Mouse (Mus musculus) naive thymus-derived CD4-positive, alpha-beta T cell, adult 2 months (primary cell): Measurements from ENCODE around the gene Akap12.
A peak's percentile ranks its signal among the peaks of the same experiment; 100 is the strongest.

Source experiments
- DNase-seq: peaks from one replicate; pipeline ENCODE4 v3.0.0-alpha.2; 2011; ENCODE audit warnings: low read depth

The Akap12 gene

DNA sequence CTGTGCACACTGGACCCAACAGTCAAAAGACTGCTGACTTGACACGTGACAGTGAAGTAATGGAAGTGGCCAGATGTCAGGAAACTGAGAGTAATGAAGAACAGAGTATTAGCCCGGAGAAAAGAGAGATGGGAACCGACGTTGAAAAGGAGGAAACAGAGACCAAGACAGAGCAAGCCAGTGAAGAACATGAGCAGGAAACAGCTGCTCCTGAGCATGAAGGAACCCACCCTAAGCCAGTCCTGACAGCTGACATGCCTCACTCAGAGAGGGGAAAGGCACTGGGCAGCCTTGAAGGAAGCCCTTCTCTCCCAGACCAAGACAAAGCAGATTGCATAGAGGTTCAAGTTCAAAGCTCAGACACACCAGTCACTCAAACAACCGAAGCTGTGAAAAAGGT lies 90.5 kb downstream of the Akap12 start:
- peak; percentile 41 for DNase-seq

DNA sequence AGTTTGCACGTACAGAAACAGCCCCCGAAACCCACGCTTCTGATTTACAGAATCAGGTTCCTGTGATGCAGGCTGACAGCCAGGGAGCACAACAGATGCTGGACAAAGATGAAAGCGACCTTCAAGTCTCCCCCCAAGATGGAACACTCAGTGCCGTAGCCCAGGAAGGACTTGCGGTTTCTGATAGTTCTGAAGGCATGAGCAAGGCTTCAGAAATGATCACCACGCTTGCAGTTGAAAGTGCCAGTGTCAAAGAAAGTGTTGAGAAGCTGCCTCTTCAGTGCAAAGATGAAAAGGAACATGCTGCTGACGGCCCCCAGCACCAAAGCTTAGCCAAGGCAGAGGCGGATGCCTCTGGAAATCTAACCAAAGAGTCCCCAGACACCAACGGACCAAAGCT lies 91.3 kb downstream of the Akap12 start:
- peak; percentile 76 for DNase-seq

DNA sequence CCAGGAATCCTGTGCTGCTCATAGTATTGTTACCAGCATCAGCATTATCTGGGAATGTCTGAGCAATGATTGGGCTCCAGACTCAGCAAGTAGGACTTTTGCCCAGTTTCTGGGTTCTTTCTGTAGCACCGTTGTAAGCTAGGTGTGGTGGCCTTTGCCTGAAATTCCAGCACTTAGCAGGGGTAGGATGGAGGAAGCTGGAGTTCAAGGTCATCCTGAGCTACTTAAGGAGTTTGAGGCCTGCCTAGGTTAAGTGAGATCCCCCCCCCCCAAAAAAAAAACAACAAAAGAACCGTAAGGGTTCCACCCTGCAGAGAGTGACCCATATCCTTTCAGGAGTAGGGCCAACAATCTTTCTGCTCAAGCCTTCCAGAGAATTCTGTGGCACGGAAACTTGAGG lies 98.4 kb downstream of the Akap12 start:
- no peak for DNase-seq

DNA sequence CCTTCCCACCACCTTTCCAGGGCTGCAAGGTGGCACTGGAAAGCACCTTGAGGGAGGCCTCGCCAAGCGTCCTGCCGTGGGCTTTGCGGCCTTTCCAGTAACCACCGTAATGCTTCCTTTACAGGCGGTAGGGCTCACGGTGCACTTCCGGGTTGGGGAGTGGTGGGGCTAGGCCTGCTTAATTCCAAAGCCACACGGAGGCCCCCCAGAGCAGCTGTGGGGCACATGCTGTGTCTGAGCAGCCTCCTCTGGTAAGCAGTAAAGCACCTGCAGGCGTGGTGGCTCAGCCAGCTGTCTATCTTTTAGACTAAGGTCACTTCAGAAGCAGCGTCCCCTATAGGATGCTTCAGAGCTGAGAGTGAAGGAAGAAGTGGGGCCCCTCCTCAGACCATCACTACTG lies 103.9 kb downstream of the Akap12 start:
- no peak for DNase-seq

DNA sequence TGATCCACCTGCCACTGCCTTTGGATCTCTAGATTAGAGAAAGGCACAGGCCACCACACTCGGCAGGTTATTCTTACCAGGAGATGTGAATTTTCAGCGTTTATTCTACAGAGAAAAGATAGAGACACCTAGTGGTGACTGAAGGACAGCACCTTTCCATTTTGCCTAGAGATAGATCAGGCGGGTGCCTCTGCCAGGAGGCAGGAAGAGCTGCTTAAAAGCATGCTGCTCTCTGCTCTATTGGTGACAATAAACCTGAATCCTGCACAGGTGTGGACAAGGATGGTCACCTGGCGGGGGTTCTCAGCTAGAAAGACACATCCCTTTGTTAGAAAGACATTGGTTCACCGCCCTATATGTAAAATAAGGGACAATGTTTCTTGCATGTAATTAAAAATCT lies 105.8 kb downstream of the Akap12 start:
- peak; percentile 71 for DNase-seq

DNA sequence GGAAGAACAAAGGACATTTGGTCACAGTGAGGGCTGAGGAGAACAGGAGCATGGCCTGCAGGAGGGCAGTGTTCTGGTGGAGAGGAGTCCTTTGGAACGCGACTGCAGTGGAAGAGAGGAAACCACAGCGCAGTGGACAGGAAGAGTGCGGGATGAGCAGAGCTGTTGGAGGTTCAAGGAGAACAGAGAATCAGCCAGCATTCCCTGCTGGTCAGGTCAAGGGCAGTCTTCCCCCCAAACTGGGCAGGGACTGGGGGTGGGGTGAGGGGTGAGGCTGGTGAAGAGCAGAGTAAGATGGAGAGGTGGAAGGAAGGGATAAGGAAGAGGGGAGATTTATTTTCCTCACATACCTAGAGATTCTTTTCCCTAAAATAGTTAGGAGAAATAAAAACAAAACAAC lies 107.4 kb downstream of the Akap12 start:
- no peak for DNase-seq

DNA sequence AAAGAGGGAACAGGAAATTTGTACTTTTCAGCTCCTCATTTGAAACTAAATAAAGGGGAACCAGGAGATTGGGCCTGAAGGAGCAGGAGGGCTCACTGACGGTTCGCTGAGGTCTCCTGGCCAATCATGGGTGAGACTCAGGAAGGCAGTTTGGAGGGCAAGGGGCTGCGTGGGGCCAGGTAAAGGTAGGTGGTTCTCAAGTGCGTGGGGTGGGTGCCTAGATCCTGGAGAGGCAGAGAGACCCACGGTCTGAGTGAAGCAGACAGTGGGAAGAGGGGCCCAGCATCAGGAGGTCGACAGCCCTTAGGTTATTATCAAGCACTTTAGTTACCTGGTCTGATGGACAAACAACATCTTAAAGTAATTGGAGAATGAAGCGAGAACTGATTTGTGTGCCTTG lies 108.1 kb downstream of the Akap12 start:
- no peak for DNase-seq

DNA sequence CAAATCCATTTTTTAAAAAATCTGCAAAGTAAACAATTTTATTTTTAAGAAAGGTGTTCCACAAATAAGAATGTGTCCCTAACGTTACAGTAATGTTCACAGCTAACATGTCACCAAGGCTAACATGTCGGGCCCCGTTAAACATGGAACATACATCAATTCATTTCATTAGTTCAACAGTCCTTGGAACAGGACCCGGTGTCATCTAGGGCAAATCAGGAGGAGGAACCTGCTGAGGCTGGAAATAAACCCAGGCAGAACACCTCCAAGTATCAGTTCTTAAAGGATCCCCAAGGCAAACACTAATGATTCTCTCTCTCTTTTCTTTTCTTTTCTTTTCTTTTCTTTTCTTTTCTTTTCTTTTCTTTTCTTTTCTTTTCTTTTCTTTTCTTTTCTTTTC lies 108.6 kb downstream of the Akap12 start:
- DNase-seq = no peak

DNA sequence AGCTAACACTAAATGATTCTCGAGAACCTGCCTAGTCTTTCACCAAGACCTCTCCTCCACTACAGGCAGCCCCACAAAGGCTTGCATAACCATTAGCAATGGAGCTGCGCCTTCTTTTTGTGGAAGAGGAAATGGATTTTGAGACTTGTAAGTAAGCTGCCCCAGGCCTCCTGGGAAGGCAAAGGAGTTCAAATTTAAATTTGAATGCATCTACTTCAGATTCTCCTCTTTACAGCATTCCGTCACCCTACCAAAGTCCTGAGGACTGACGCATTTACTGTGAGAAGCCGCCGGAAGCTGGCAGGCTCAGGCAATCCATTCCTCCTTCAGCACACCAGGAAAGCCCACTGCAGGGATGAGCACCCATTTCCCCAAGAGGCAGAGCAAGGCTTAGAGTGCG lies 109.1 kb downstream of the Akap12 start:
- DNase-seq = no peak

DNA sequence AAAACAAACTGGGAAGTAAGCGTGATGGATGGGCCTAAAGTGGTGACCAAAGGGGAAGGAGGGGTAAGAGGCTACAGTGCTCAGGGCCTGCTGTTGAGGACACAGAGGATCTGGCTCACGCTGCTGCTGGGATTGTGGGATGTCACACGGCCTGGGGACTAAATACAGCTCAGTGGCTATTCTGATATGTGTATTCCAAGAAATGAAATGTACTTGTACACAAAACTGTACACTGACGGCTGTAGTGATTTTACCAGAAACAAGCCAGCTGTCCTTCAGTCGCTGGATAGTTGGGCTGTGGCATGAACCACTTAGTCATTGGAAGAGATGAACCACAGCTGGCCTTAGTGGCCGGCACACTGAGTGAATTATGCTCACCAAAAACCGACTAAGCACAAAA lies 110.3 kb downstream of the Akap12 start:
- DNase-seq = no peak

DNA sequence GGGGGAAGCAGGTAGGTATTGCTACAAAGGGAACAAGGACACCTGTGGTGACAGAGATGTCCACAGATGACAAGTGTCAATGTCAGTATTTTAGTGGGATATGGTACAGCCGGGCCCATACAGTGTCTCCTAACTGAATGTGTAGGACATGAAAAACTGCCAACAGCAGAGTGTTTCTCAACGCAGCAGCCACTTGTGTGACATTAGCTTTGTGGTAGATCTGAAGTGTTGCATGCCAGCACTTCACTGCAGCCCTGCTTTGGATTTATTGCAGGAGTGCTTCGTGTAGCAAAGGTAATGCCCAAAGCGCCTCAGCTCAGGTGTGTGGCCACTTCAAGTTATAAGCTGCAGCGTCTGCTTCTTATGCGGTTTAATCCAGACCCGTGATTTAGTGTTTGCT lies 110.8 kb downstream of the Akap12 start:
- DNase-seq = no peak

DNA sequence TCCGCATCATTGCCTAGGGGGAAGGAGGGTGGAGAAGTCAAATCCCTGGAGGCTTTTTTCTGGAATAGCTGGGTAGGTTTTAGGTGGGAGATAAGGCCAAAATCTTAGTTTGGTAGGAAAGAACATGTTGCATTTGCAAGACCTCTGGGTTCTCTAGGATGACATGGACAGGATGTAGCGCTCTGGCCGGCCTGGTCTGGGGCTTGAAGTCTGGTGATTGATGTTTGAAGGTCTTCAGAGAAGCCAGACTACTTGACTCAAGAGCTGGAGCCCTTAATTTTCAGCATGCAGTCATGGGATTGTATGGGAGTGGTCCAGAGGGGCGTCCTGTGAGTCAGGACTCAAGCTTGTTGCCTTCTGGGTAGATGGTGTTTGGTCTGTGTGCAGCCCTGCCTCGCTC lies 114.6 kb downstream of the Akap12 start:
- no peak for DNase-seq

DNA sequence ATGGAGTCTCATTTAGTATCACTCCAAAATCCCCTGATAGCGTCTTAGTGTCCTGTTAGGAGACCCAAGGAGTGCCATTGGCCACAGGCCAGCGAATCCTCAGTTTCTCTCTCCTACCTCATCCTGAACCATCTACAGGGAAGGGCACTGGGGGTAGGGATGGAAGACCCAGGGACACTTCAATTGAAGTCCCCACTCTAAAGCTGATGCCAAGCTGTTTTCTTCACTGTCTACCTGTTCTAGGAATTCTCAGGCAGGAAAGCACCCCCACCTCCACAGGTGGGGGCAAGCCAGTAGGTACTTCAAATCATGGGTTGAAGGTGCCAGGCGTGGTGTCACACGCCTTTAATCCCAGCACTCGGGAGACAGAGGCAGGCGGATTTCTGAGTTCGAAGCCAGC lies 118.1 kb downstream of the Akap12 start:
- DNase-seq = no peak

DNA sequence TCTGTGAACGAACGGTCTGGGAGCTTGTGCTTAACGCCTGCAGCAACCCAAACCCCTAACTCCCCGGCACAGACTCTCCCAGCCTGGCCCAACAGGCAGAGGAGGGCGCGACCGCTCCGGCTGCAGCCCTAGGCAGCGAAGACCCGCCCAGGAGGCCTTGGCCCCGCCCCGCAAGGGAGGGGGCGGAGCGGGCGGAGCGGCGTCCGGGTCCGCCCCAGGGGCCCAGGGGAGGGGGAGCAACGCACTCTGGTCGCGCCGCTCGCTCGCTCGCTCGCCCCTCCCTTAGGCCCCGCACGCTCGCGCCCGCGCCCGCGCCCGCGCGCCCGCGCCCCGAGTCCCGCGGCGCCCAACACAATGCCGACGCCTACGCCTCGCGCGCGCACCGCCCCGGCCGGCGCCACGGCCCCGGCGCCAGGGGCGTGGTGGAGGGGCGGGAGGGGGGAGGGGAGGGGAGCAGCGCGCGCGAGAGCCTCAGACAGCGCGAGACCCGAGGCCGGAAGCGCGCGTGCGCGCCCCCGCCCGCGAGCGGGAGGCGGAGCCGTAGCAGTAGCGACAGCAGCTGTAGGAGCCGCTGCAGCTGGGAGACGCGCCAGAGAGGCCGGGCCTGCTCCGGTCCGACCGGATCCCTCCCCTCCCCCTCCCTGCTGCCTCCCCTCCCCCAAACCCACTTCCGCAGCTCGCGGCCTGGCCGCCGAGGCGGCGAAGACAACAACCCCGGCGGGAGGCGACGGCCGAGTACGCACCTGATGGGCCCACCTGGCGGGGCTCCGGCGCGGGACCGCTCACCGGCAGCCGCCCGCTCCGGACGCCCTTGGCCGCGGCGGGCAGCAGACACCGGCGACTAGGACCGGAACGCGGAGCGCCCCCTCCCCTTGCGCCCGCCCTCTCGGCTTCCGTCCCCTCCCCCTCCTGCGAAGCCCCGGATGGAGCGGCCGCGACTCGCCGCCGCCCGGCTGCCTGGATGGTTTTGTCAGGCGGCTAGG lies 120.7 kb downstream of the Akap12 start:
- DNase-seq = peak; percentile 97

DNA sequence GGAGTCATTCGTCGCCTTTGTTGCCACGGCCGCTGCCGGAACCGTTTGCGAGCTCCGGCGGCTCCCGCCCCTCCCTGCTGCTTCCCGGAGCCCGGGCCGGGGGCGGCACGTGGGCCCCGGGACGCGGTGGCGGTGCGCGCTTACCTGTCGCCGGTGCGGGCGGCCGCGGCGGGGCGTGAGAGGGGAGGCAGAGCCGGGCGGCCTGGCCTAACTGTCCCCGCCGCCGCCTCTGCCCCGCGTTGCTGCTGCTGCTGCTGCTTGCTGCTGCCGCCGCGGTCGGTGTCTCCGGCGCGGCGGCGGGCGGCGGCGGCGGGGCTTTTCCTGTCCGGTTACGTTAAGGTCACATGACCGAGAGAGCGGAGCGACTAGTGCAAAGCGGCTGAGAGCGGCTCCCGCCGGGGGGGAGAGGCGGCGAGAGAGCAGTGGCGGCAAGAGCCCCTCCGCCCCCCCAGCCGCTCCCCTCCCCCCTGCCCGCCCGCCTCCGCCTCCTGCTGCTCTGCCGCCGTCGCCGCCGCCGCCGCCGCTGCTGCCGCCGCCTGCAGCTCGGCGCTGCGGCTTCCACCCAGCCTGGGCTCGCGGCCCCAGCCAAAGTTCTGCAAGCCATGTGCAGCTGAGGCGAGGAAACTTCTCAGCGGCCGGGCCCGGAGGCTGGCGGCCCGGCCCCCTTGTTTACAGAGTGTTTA lies 121.7 kb downstream of the Akap12 start, which contains the start of gene Zbtb2:
TSS of gene Zbtb2 (minus strand) at position 408 of the 683 bp plus-strand sequence.
- peak; percentile 74 for DNase-seq

DNA sequence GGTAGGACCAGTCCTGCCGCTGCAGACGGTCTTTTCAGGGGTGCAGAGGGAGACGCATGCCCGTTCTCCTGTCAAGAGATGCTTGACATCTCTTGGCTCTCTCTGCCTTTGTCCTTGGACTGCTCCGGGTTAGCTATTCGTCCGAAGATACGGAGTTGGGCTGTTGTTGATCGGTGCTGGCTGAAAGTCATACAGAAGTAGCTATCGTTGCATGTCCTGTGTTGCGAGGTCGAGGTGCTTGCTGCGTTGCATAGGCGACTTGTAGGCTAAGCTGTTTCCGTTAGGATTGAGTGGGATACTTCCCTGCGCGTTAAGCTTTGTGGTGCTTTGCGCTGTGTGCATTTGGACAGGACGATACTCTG lies 122.2 kb downstream of the Akap12 start:
- DNase-seq = no peak

DNA sequence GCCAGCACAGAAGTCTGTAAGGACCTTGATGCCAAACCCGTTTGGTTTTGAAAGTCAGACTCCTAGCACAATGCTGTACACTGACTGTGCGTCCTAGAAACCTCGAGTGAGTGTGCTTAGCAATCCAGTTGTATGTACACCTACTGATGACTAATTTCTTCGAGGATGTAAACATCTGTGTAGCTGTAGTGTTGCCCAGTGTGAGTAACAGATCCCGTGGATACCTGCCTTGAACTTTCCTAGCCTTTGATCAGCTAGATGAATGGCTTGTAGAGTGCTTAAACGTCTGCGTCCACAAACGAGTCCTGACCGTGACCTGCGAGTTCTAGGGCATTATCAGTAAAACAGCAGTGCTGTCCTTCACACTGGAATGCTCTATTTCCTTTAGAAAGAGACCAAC lies 122.9 kb downstream of the Akap12 start:
- DNase-seq = peak; percentile 51

DNA sequence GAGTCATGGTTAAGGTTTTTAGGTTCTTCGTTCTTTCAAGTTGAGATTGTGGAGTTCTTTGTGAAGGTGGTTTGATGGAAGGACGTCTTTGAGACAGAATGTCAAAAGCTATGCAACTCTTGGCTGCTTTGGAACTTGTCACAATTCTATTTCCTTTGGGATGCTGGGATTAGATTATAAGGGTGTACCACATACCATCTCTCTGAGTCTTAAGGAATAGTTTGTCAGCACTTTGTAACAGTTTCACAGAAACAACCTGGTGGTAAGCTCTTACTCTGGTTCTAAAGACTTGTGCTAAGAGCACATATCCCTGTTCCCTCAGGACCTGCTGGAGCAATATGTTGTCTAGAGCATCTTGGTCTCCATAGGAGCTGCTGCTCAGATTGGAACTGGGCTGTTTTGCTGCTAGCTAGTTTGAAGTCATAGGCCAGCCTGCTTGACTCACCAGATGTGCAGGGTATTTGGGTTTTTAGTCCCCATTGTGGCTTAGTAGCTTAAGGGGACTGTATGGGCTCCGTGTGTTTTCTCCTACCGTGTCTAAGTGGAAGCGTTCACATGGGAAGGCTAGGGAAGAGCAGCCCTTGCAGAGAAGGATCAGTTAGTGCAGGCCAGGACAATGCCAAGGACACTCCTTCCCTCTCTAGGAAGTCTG lies 123.4 kb downstream of the Akap12 start:
- no peak for DNase-seq

DNA sequence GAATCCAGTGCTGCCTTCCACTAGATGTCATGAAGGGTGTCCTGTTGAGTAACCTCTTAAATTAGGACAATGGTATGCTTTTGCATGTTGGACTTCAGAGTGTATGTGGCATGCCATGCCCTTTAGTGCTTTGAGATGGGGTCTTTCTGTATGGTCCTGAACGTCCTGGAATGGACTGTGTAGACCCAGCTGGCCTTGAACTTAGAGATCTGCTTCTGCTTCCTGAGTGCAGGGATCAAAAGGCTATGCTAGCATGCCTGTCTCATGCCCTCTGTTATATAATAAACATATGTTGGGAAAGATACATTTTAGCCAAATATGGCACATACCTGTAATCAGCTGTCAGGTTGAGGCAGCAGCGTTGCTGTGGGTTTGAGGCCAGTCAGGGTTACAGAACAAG lies 124.4 kb downstream of the Akap12 start:
- no peak for DNase-seq

DNA sequence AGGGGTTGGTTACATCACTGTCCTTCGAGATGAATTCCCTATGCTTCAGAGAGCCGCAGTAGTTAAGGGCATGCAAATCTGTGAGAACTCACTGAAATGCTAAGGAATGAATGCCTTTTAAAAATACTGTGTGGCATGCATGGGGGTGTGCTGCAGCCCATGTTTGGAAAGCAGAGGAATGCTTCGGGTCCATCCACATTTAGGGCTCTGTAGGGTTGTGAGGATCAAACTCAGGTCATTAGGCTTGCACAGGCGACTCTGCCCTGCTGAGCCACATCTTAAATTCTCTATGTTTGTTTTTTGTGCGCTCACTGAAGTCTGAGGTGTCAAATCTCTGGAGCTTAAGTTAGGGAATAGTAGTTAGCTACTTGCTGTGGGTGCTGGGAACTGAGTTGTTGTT lies 124.9 kb downstream of the Akap12 start:
- DNase-seq = no peak

DNA sequence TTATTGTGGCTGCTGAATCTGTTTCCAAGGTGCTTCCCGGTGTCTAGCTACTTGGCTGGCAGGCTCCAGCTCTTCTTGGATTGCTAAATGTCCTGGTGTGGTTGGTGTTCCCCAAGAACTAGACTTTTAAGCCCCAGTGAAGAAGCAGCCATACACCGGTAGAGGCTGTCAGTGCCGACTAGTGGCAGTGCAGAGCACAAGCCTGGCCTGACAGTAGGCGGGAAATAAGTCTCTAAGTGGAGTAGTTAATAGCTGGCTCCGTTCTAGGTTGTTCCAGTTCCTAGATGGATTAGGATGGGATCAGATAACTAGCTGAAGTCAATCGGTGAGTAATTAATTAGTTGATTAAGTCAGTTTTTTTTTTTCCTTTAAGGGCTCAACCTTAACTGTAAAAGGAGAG lies 125.7 kb downstream of the Akap12 start:
- DNase-seq = peak; percentile 65

DNA sequence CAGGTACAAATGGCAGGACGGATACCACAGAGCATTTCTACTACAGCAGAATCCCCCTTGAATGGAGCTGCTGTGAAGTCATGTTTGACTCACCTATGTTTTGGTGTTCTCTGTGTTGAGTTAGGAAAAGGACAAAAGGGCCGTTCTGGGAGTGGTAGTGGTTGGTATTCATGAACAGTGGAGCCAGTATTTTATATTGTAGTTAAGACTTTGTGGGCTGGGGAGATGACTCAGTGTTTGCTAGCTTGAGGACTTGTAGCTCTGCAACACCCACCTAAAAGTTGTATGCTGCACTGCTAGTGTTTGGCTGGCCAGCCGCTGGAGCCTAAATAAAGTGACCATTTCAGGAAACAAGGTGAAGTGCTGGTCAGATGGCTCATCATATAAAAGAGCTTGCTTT lies 129.1 kb downstream of the Akap12 start:
- no peak for DNase-seq

DNA sequence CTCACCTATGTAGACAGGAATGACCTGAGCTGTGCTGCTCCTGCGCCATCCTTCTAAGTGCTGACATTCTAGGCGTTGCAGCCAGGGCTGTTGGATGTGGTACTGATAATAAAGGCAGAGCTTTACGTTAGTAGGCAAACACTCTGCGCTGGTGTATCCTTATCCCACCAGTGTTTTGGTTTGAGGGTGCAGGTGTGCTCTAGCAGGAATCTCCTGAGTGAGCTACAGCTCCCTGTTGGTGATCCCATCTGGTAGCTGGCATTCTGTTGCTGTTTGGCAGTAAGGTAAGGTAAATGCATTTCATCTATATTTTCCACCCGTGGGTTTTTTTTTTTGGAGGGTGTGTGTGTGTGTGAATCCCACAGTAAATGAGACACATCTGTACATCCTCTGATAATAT lies 131.9 kb downstream of the Akap12 start:
- no peak for DNase-seq
